Mouse (Mus musculus) left cerebral cortex, postnatal 25 days (tissue): ENCODE measurements around the gene Gm20481. TPM values are rescaled to one million over a fixed set of nuclear protein-coding genes. Genes with fewer than 3 reads are reported as not detected.
A peak's percentile ranks its signal among the peaks of the same experiment; 100 is the strongest.
"Not testable (repeated sequence)": the region's sequence is repeated elsewhere in the genome, so short reads cannot be mapped to it uniquely, and the experiment has no call there.

Source experiments
- DNase-seq, 2 experiments: peaks; one replicate each; pipeline ENCODE4 v3.0.0; 2022; ENCODE audit warnings: low spot score in 2 of 2, mixed read lengths in 1 of 2
- intact Hi-C: fragments of 180-260 bp; cut with DNase I; formaldehyde crosslinking; loops from one replicate; pipeline ENCODE4 v1.15.1; 2025
- total RNA-seq, 2 experiments: library from RNA; stranded (reverse); gene quantifications; 2 replicates each; pipeline ENCODE4 v1.2.3; 2021

Gene Gm20481
- total RNA-seq, 2 experiments from 2014 or later: not detected

DNA sequence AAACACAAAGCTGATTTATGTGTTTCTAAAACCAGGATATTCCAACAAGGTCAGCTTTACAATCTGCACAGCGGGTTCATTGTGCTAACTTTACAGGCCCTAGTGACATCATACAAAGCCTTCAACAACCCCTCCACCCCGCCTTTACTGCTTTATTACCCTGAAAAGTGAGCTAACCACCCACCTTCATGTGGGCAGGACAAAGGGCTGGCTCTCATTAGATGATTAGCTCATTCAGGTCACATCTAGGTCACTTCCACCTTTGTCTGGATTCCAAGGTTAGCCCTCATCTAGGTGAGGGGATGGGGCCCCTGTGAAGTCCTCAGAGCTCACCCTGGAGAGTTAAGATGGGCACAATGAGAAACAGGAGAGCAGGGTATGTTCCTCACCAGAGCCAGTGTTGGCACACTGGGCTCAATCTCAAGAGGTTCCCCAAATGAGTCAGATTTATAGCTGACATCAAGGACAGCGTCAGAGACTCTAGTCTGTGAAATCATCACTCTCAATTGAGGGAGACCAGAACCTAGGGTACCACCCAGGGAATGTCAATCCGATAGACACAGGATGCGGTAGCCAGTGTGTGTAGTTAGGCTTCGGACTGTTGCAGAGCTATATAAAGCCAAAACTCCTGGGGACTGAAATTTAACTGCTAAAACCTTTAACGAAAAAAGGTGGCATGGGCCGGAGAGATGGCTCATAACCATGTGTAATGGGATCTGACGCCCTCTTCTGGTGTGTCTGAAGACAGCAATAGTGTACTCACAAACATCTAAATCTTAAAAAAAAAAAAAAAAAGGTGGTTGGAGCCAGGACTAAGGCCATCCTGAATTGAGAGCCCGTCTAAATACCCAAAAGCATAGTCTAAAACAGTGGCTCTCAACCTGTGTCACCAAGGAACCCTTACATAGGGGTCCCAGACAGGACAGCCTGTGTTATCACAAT, 18.9 kb upstream of the Gm20481 start:
- intact Hi-C loops: no loop called here
- no peak for DNase-seq

DNA sequence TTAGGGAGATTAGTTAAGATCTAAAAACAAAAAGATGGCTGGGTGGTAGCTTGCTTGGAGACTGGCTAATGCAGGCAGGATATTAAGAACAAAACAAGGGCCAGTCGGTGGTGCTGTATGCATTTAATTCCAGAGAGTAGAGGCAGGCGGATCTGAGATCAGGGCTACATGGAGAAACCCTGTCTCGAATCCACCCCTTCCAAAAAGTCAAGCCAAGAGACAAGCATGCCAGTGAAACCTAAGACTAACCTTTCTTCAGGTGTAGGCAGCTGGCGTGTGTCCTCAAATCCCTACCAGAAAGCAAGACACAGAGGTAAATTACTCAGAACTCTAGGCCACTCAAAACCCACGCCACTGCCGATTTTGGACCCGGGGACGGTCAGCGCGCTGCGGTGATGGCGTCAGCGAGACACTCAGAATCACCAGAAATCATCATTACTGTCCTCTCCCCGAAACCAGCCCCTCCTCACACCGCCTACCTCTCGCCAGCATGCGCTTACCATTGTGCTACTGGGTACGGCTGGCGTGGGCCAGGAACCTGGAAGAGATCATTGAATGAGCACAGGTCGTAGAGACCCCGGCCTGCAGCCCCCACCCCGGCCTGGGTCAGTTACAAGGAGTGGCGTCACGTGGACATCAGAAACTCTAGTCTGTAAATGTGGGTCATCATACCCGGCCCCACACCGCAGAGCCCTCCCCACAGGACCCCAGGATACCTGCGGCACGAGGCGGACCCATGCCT, 17.9 kb upstream of the Gm20481 start:
- peak; percentile 43 to 64 for DNase-seq
- intact Hi-C loops: loop anchor here (1.0 to 2.0 kb wide), 3 partner anchors 21 to 53 kb away; partner anchors contain the start of genes C2, Ehmt2, Lsm2 and Neu1

- intact Hi-C loops: loop anchor here (1.0 to 2.0 kb wide), 3 partner anchors 21 to 54 kb away; partner anchors contain the start of genes C2, Ehmt2, Lsm2 and Neu1
- DNase-seq: peak; percentile 74 to 76
Observed at GRCm38 (mm10) chr17:34952378-34953040, 17.2 kb upstream of the Gm20481 start.

GRCm38 (mm10) chr17:34953258-34953657, 16.5 kb upstream of the Gm20481 start:
- no peak for DNase-seq
- intact Hi-C loops: loop anchor here (2.0 kb wide), 1 partner anchor 54 kb away; the partner anchor contains the start of genes C2 and Ehmt2

DNA sequence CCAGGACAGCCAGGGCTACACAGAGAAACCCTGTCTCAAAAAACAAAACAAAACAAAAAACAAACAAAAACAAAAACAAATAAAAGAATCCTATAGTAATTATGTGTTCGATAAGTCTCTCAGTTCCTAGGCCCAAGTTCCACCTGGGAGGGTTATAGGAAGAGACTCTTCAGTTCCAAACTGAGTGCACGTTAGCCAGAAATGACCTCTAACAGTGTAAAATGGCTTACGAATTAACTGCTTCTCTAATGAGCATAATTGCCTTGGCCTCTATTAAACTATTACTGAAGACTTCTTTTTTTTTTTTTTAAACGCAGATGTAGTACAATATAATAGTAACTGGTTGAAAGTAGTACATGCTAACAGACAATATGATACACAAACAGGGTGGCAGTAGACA, 15.8 kb upstream of the Gm20481 start:
- intact Hi-C loops: loop anchor here (2.0 kb wide), 1 partner anchor 55 kb away; the partner anchor contains the start of genes C2 and Ehmt2

DNA sequence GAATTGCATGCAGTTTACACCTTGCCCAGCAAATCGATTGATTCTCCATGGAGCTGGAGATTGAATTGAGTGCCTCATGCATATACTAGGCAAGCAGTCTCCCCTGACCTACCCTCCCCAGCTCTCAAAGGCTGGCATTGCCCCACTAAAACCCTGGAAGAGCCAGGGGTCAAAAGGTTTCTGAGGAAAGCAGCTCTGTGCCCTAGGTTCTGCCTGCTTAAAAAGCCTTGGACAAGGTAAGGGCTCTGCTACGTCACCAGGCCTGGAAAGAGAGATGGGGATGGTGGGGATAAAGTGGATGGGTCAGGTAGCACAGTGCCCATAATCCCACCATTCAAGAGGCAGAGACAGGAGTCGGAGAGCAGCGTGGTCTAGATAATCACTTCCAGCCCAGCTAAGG, 14.9 kb upstream of the Gm20481 start:
- intact Hi-C loops: no loop called here
- DNase-seq: no peak

More for the DNA sequence above, 15.8 kb upstream of the Gm20481 start:
- DNase-seq: no peak

DNA sequence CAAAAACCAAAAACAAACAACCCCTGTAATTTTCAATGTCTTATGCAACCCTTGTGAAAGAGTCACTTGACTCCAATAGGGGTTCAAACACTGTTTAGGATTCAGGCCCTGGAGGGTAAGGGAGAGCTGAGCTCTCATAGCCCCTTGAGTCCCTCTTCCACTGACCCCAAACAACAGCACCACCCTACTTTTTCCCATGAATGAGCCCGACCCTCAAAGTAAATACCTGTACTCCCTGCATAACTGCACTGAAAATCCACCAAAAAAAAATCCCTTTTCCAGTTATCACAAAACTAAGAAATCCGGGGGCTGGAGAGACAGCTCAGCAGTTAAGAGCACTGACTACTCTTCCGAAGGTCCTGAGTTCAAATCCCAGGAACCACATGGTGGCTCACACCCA, 13.8 kb upstream of the Gm20481 start:
- intact Hi-C loops: no loop called here
- no peak for DNase-seq

DNA sequence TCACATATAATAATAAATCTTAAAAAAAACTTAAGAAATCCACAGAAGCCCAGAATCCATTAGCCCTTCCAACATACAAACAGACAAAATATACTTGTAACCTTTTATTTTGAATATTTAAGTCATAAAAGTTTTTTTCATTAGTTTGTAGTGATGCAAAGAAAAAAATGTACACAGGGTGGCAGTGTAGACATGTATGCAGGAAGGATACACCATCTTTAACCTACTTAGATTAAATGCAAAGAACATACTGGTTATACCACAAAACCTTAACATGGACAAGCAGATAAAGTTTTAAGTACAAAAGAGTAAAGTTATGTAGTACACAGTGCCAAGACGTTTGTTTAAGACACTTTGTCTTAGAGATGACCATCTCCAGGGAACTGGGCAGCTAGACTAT, 13.4 kb upstream of the Gm20481 start:
- intact Hi-C loops: no loop called here
- peak in 1 of 2 experiments; percentile 31 for DNase-seq

GRCm38 (mm10) chr17:34957291-34957690, 12.4 kb upstream of the Gm20481 start:
- intact Hi-C loops, DNase-seq: not testable (repeated sequence)

GRCm38 (mm10) chr17:34957966-34958365, 11.7 kb upstream of the Gm20481 start:
- intact Hi-C loops, DNase-seq: not testable (repeated sequence)

DNA sequence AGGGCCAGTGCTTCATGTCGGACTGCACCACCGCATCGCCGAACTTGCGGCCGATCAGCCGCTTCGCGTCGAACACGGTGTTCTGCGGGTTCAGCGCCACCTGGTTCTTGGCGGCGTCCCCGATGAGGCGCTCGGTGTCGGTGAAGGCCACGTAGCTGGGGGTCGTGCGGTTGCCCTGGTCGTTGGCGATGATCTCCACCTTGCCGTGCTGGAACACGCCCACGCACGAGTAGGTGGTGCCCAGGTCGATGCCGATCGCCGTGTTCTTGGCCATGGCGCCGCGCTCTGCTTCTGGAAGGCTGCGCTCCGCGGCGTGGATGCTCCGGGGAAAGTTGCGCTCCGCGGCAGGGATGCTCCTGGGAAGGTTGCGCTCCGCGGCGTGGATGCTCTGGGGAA, 11.0 kb upstream of the Gm20481 start:
- DNase-seq, intact Hi-C loops: not testable (repeated sequence)

DNA sequence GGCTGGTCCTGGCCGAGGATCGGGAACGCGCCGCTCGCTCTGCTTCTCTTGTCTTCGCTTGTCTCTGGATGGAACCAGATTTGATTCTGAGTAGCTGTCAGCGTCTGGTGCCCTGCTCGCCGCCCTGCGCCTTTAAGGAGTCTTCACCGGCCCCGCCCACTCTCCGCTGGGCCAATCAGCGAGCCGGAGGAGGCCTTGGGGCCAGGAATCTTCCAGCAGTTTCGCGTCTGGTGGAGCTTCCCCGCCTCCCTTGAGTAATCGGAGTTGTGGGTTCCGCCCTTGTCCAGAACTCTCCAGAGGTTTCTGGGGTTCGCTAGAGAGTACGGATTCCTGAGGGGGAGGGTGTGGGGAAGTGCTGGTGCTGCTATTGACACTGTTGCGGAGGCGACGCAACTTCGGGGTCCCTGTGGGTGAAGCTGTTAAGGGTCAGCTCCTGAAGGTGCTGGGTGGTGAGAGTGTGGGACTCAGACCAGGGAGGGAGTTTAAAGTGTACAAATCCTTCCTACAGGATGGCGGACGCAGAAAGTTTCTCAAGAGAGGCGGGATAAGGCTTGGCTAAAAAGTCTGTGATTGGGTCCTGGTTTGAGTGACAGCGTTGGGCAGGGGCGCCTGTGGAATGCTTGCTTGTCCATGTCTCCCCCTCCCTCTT, 10.5 kb upstream of the Gm20481 start, which contains the start of gene Hspa1b:
Gene Hspa1b (minus strand): TSS at position 109 of the 649 bp plus-strand sequence.
- intact Hi-C loops: not testable (repeated sequence)
- peak; percentile 80 to 87 for DNase-seq

GRCm38 (mm10) chr17:34959881-34960515, 9.7 kb upstream of the Gm20481 start:
- no peak for DNase-seq
- intact Hi-C loops: no loop called here

- intact Hi-C loops: no loop called here
- peak in 1 of 2 experiments; percentile 31 for DNase-seq
Observed at GRCm38 (mm10) chr17:34960702-34961493, 8.8 kb upstream of the Gm20481 start.

GRCm38 (mm10) chr17:34962125-34962524, 7.6 kb upstream of the Gm20481 start:
- DNase-seq: peak in 1 of 2 experiments; percentile 14
- intact Hi-C loops: no loop called here

DNA sequence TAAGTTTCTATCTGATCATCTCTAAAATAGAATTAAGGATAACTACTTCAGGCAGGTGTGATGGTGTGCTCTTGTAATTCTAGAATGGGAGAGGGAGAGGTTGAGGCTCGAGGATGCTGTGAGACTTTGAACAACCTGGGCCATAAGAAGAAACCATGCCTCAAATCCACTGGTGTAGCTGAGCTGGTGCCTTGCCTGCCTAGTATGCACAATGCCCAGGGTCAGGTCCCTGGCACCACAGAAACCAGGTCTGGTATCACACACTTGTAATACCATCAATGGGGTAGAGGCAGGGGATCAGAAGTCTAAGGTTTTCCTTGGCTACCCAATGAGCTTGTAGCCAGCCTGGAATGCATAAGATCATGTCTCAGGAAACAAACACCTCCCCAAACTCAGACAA, 6.9 kb upstream of the Gm20481 start:
- DNase-seq: no peak
- intact Hi-C loops: no loop called here

DNA sequence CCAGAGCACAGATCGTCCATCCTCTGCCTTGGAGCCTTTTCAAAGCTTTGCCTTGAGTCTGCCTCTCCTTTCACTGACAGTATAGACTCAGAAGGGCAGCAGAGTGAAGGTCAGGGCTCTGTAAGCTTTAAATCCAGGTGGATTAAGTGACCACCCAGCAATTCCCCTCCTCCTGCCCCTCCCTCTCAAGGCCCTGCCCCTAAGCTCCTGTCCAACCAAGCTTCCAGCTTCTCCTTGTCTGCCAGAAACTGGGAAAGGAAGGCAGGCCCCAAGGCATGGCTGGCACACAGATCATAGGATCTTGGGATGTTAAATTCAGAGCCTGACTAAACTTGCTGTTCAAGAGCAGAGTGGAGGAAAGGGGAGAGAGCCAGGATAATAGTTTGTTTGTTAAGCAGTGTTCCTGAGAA, 5.1 kb upstream of the Gm20481 start:
- DNase-seq: no peak
- intact Hi-C loops: no loop called here

GRCm38 (mm10) chr17:34965627-34966026, 4.1 kb upstream of the Gm20481 start:
- no peak for DNase-seq
- intact Hi-C loops: no loop called here
